Mouse (Mus musculus) intestine, embryonic 16.5 days (tissue): ENCODE data around the gene Smtnl1. TPM values are rescaled to one million over a fixed set of nuclear protein-coding genes. Genes with fewer than 3 reads are reported as not detected.

Experiments
- ATAC-seq: fragments of 200-750 bp; cut with Nextera tagmentation; 2 replicates; pipeline ENCODE4 v1.8.0; 2017; ENCODE audit warnings: moderate TSS enrichment, moderate library complexity
- H3K27ac ChIP-seq: fragments of 300-500 bp; sonication (generic); 2 replicates; pipeline ENCODE4 v1.5.1; 2014; ENCODE audit warnings: mild to moderate bottlenecking, low read length
- H3K27me3 ChIP-seq: fragments of 300-500 bp; sonication (generic); replicated peaks from 2 replicates; pipeline ENCODE4 v1.6.1; 2014; ENCODE audit warnings: low read length, control low read depth, mixed read lengths; ENCODE audit not compliant: control insufficient read depth, insufficient read depth
- H3K36me3 ChIP-seq: fragments of 300-500 bp; sonication (generic); 2 replicates; pipeline ENCODE4 v1.6.1; 2014; ENCODE audit warnings: low read length, control low read depth; ENCODE audit not compliant: control insufficient read depth, insufficient read depth
- H3K4me1 ChIP-seq: fragments of 300-500 bp; sonication (generic); 2 replicates; pipeline ENCODE4 v1.6.1; 2014; ENCODE audit warnings: low read length, control low read depth, mixed read lengths; ENCODE audit not compliant: control insufficient read depth, insufficient read depth
- H3K4me2 ChIP-seq: fragments of 300-500 bp; sonication (generic); 2 replicates; pipeline ENCODE4 v1.6.1; 2014; ENCODE audit warnings: low read depth, low read length, control low read depth
- H3K4me3 ChIP-seq: fragments of 300-500 bp; sonication (generic); 2 replicates; pipeline ENCODE4 v1.5.1; 2014; ENCODE audit warnings: mild to moderate bottlenecking, low read length
- H3K9ac ChIP-seq: fragments of 300-500 bp; sonication (generic); 2 replicates; pipeline ENCODE4 v1.6.1; 2014; ENCODE audit warnings: low read depth, low read length
- H3K9me3 ChIP-seq: fragments of 300-500 bp; sonication (generic); 2 replicates; pipeline ENCODE4 v1.6.1; 2016; ENCODE audit warnings: low read length, control low read depth; ENCODE audit not compliant: control insufficient read depth
- WGBS: fragments of 180-500 bp; shearing (Covaris S2); extraction: QIAGEN DNeasy Blood & Tissue Kit; methylation state at CpG from one replicate; pipeline ENCODE4 v1.1.7; 2014; 5-methylcytosine and 5-hydroxymethylcytosine counted together
- polyA plus RNA-seq: library from polyadenylated mRNA; unstranded; fragments of >200 nt; fragmentation: Nextera tagmentation; extraction: Ambion mirVana; gene quantifications from 2 replicates; pipeline ENCODE4 v1.2.1, GENCODE M21; 2015

Smtnl1 gene
- polyA plus RNA-seq, 1 experiment from 2014 or later, result 0.17 TPM

- no peak overlapping the region for H3K4me2 ChIP-seq
Measured at GRCm38 (mm10) chr2:84762295-84762694, 60.2 kb downstream of the Smtnl1 start.

GRCm38 (mm10) chr2:84761840-84762239 lies 60.6 kb downstream of the Smtnl1 start:
- no peak overlapping the region for H3K27ac ChIP-seq
- H3K9me3 ChIP-seq, result no peaks in the 10 kb centered on the region
- no peaks in the 10 kb centered on the region for H3K4me1 ChIP-seq
- H3K27me3 ChIP-seq, result no peaks in the 10 kb centered on the region
- no peak for ATAC-seq
- WGBS, result 92% methylated on average over 1 of the region's 1 CpGs
- H3K4me3 ChIP-seq, result no peak overlapping the region
- no peak overlapping the region for H3K4me2 ChIP-seq
- no peaks in the 10 kb centered on the region for H3K36me3 ChIP-seq
- no peak overlapping the region for H3K9ac ChIP-seq

More at GRCm38 (mm10) chr2:84762295-84762694, 60.2 kb downstream of the Smtnl1 start:
- H3K36me3 ChIP-seq, result no peaks in the 10 kb centered on the region
- H3K9me3 ChIP-seq, result no peaks in the 10 kb centered on the region
- no peak overlapping the region for H3K9ac ChIP-seq
- ATAC-seq, result no peak
- no peak overlapping the region for H3K4me3 ChIP-seq
- H3K27ac ChIP-seq, result no peak overlapping the region
- no peaks in the 10 kb centered on the region for H3K27me3 ChIP-seq
- no peaks in the 10 kb centered on the region for H3K4me1 ChIP-seq
- WGBS, result 58% methylated on average over 4 of the region's 4 CpGs

- Histone ChIP-seq H3K36me3 (no peaks in the 10 kb centered on the region), H3K27me3 (no peaks in the 10 kb centered on the region), H3K27ac (no peak overlapping the region), H3K9me3 (no peaks in the 10 kb centered on the region), H3K9ac (no peak overlapping the region), H3K4me2 (no peak overlapping the region), H3K4me3 (no peak overlapping the region), H3K4me1 (0 out of 2 replicates have a peak, but pooled peaks cover 3% of the 10 kb centered on the region)
- ATAC-seq, result no peak
- WGBS, result 79% methylated on average over 3 of the region's 3 CpGs
Measured at GRCm38 (mm10) chr2:84761309-84761708, 61.1 kb downstream of the Smtnl1 start.

Other genes with a start within 250 kb of the Smtnl1 start
- 57.2 and 64.1 TPM in 2 replicates for gene Ctnnd1, start 171.9 kb downstream of the Smtnl1 start, polyA plus RNA-seq
- 0.07 and 0.12 TPM in 2 replicates for gene Btbd18, start 163.6 kb downstream of the Smtnl1 start, polyA plus RNA-seq
- gene Selenoh, start 151.9 kb downstream of the Smtnl1 start, polyA plus RNA-seq, result 184 and 206 TPM in 2 replicates
- gene Gm28635, start 144.6 kb downstream of the Smtnl1 start, polyA plus RNA-seq, result not detected in 2 replicates
- 29.0 and 31.6 TPM in 2 replicates for gene Med19, start 144.2 kb downstream of the Smtnl1 start, polyA plus RNA-seq
- 151 and 163 TPM in 2 replicates for gene Tmx2, start 143.5 kb downstream of the Smtnl1 start, polyA plus RNA-seq
- 18.3 and 23.4 TPM in 2 replicates for gene Zdhhc5, start 107.5 kb downstream of the Smtnl1 start, polyA plus RNA-seq
- 28.3 and 28.4 TPM in 2 replicates for gene Clp1, start 95.3 kb downstream of the Smtnl1 start, polyA plus RNA-seq
- gene Ypel4, start 88.6 kb downstream of the Smtnl1 start, polyA plus RNA-seq, result 4.3 and 6.0 TPM in 2 replicates
- 5.1 and 5.4 TPM in 2 replicates for gene Gm19426, start 79.0 kb downstream of the Smtnl1 start, polyA plus RNA-seq
- gene Serping1, start 47.2 kb downstream of the Smtnl1 start, polyA plus RNA-seq, result 62.5 and 62.6 TPM in 2 replicates
- 47.5 and 49.9 TPM in 2 replicates for gene Ube2l6, start 23.8 kb downstream of the Smtnl1 start, polyA plus RNA-seq
- gene Timm10, start 4.3 kb upstream of the Smtnl1 start, polyA plus RNA-seq, result 59.7 and 61.5 TPM in 2 replicates
- 12.8 and 14.6 TPM in 2 replicates for gene Slc43a1, start 16.2 kb upstream of the Smtnl1 start, polyA plus RNA-seq
- gene Rtn4rl2, start 64.1 kb upstream of the Smtnl1 start, polyA plus RNA-seq, result 0.57 and 0.61 TPM in 2 replicates
- 43.7 and 47.7 TPM in 2 replicates for gene Slc43a3, start 113.9 kb upstream of the Smtnl1 start, polyA plus RNA-seq
- gene Prg2, start 157.8 kb upstream of the Smtnl1 start, polyA plus RNA-seq, result 1.0 TPM in 1 of 2 replicates, not detected in the other
- not detected in 2 replicates for gene Prg3, start 165.6 kb upstream of the Smtnl1 start, polyA plus RNA-seq
- gene Ssrp1, start 214.6 kb upstream of the Smtnl1 start, polyA plus RNA-seq, result 212 and 244 TPM in 2 replicates
- 1.1 and 1.3 TPM in 2 replicates for gene P2rx3, start 214.8 kb upstream of the Smtnl1 start, polyA plus RNA-seq
- gene Tnks1bp1, start 225.4 kb upstream of the Smtnl1 start, polyA plus RNA-seq, result 34.4 and 36.8 TPM in 2 replicates